Mouse (Mus musculus) liver, adult 2 months (tissue): ENCODE data around the gene Sept9. TPM values are rescaled to one million over a fixed set of nuclear protein-coding genes. Genes with fewer than 3 reads are reported as not detected.
"Not testable (repeated sequence)": the region's sequence is repeated elsewhere in the genome, so short reads cannot be mapped to it uniquely, and the experiment has no call there.

ENCODE experiments used
- DNase-seq: peaks from one replicate; pipeline ENCODE4 v3.0.0-alpha.2; 2011; ENCODE audit warnings: low read depth, low spot score; ENCODE audit errors: extremely low read depth
- H3K27ac ChIP-seq: fragments of 200-500 bp; replicated peaks from 2 replicates; pipeline ENCODE4 v1.5.1; 2012; ENCODE audit warnings: low read depth, mild to moderate bottlenecking, control low read depth, inconsistent platforms, low read length; ENCODE audit not compliant: insufficient read depth
- H3K27me3 ChIP-seq: fragments of 200-500 bp; 2 replicates; pipeline ENCODE4 v1.6.1; 2012; ENCODE audit warnings: mild to moderate bottlenecking, moderate library complexity, low read length, inconsistent platforms; ENCODE audit not compliant: control insufficient read depth, insufficient read depth
- H3K36me3 ChIP-seq: fragments of 200-500 bp; 2 replicates; pipeline ENCODE4 v1.6.1; 2012; ENCODE audit warnings: low read length, inconsistent platforms; ENCODE audit not compliant: control insufficient read depth, insufficient read depth
- H3K4me1 ChIP-seq: fragments of 200-500 bp; 2 replicates; pipeline ENCODE4 v1.6.1; 2011; ENCODE audit warnings: low read length; ENCODE audit not compliant: control insufficient read depth, insufficient read depth
- H3K4me3 ChIP-seq: fragments of 200-500 bp; 2 replicates; pipeline ENCODE4 v1.5.1; 2011; ENCODE audit warnings: low read depth, mild to moderate bottlenecking, control low read depth, low read length, moderate library complexity; ENCODE audit not compliant: insufficient read depth
- H3K79me2 ChIP-seq: fragments of 200-500 bp; 2 replicates; pipeline ENCODE4 v1.6.1; 2012; ENCODE audit warnings: inconsistent platforms, mild to moderate bottlenecking, low read length, moderate library complexity; ENCODE audit not compliant: control insufficient read depth, insufficient read depth
- H3K9ac ChIP-seq: fragments of 200-500 bp; 2 replicates; pipeline ENCODE4 v1.6.1; 2012; ENCODE audit warnings: low read depth, mild to moderate bottlenecking, control low read depth, inconsistent platforms, low read length
- CTCF ChIP-seq: fragments of 200-500 bp; IDR thresholded peaks from 2 replicates; pipeline ENCODE4 v1.5.1; 2011; ENCODE audit warnings: low read depth, low read length, control low read depth
- POLR2A ChIP-seq: fragments of 200-500 bp; IDR thresholded peaks from 2 replicates; pipeline ENCODE4 v1.6.1; 2011; ENCODE audit warnings: low read length, control low read depth; ENCODE audit not compliant: insufficient read depth; ENCODE audit errors: extremely low read depth
- WGBS: fragments of 180-500 bp; shearing (Covaris S2); methylation state at CpG from one replicate; pipeline ENCODE4 v1.1.7; 2018; 5-methylcytosine and 5-hydroxymethylcytosine counted together
- polyA plus RNA-seq: library from polyadenylated mRNA; depleted of rRNA; stranded (reverse); fragments of >200 nt; gene quantifications from 2 replicates; pipeline ENCODE4 v1.2.3, GENCODE M21; 2012
- total RNA-seq: library from RNA; depleted of rRNA; stranded (reverse); fragments of >200 nt; gene quantifications from 2 replicates; pipeline ENCODE4 v1.2.3, GENCODE M21; 2014

Sept9 gene
- total and polyA plus RNA-seq, 2 experiments = 18.8 to 21.2 TPM

DNA sequence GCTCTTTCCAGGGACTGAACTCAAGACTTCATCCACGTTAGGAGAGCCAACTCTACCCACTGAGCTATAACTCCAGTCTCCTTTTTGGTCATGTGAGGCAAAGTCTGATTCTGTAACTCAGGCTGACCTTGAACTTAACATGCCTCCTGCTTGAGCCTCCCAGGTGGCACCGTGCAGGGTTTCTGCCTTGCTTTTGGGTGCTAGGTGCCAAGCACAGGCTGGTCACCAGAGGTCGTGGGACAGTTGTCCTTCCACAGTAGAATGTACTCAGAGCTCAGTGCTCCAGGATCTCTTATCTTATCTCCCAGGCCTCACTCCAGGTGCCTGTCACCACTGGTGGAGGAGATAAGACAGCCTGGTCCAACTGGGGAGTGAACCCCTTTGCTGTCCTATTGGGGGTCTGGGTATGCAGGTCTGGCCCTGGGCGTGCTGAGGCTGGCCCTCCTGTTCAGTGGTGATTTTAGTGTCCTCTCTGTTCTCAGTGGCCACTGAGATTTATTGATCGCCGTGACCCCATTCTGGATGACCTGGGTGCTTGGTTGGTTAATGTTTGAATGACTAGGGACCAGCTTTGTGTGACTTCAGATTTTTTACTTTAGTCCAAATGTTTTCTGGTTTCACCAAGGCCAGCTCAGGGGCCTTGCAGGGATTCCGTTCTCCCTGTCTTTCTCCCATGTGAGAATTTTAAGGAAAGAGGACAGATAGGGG lies 136.8 kb downstream of the Sept9 start:
- 19% methylated on average over 7 of the region's 7 CpGs for WGBS
- peak overlapping the region; percentile 94 for H3K27ac ChIP-seq
- peak; percentile 98 for DNase-seq
- no peaks in the 10 kb centered on the region for H3K36me3 ChIP-seq
- TF ChIP-seq CTCF (no peak), POLR2A (no peak)
- H3K4me3 ChIP-seq = no peak overlapping the region
- H3K79me2 ChIP-seq = peaks cover 66% of the 10 kb centered on the region
- H3K27me3 ChIP-seq = no peaks in the 10 kb centered on the region
- peaks cover 65% of the 10 kb centered on the region for H3K4me1 ChIP-seq
- H3K9ac ChIP-seq = peak overlapping the region; percentile 52

DNA sequence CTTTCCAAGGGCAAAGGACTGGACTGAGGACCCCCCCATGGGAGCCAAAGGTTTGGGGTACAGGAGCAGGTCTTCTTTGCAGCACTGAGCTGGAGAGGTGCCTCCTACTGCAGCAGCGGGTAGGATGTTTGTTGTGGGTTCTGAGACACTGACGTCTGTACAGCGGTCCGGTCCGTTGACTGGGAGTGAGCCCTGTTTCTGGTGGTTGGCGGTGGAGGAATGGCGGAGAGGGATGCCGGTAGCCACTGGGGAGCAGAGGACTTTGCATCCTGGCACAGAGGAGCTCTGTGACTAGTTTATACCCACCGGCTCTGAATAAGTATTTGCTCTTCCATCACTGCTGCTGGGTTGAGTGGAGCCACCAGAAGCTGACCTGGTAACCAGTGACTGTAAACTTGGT lies 138.3 kb downstream of the Sept9 start:
- DNase-seq = no peak
- H3K4me1 ChIP-seq = peaks cover 69% of the 10 kb centered on the region
- no peaks in the 10 kb centered on the region for H3K27me3 ChIP-seq
- peaks cover 69% of the 10 kb centered on the region for H3K79me2 ChIP-seq
- H3K27ac ChIP-seq = peak overlapping the region; percentile 56
- WGBS = 27% methylated on average over 9 of the region's 9 CpGs
- no peak overlapping the region for H3K4me3 ChIP-seq
- TF ChIP-seq POLR2A (no peak), CTCF (no peak)
- no peak overlapping the region for H3K9ac ChIP-seq
- no peaks in the 10 kb centered on the region for H3K36me3 ChIP-seq

DNA sequence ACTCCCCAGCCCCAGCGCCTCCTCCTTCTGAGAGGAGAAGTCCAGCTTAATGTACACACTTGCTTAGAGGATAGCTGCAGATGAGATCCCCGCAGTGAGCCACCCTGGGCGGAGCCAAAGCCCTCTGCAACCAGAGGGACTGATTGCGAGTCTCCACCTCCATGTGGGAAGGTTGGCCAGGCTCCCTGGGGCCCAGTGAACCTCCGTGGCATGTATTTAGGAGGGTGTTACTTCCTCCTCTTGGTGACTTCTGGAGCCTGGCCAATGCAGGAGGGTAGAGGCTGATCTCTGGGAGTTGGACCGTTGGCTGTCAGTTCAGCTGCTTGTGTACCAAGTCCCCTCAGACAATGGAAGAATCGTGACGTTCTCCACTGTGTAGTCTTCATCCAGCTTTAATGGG lies 139.0 kb downstream of the Sept9 start:
- 13% methylated on average over 8 of the region's 8 CpGs for WGBS
- Histone ChIP-seq H3K4me1 (peaks cover 68% of the 10 kb centered on the region), H3K9ac (no peak overlapping the region), H3K36me3 (no peaks in the 10 kb centered on the region), H3K4me3 (no peak overlapping the region), H3K27ac (peak overlapping the region; percentile 42), H3K27me3 (no peaks in the 10 kb centered on the region), H3K79me2 (peaks cover 69% of the 10 kb centered on the region)
- peak; percentile 74 for DNase-seq
- TF ChIP-seq CTCF = no peak
- TF ChIP-seq POLR2A = no peak

DNA sequence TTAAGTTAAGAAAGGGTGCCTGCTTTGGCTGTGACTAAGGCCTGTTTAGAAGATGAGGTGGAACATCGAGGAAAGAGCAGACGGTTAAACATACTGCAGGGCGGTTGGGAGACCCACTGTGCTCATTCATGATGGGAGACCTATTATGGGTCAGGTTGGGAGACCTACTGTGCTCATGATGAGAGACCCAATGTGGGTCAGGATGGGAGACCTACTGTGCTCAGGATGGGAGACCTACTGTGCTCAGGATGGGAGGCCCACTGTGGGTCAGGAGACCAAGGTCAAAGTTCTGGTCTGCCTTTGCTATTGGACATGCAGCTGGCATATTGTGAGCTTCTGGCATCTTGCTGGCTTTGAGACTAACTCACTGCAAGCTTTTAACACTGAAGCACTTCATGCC lies 139.6 kb downstream of the Sept9 start:
- no peak for DNase-seq
- Histone ChIP-seq H3K9ac (no peak overlapping the region), H3K4me3 (no peak overlapping the region), H3K79me2 (peaks cover 69% of the 10 kb centered on the region), H3K4me1 (peaks cover 68% of the 10 kb centered on the region), H3K36me3 (no peaks in the 10 kb centered on the region), H3K27ac (peak overlapping the region; percentile 42), H3K27me3 (no peaks in the 10 kb centered on the region)
- 59% methylated on average over 3 of the region's 3 CpGs for WGBS
- TF ChIP-seq POLR2A = no peak
- no peak for TF ChIP-seq CTCF

DNA sequence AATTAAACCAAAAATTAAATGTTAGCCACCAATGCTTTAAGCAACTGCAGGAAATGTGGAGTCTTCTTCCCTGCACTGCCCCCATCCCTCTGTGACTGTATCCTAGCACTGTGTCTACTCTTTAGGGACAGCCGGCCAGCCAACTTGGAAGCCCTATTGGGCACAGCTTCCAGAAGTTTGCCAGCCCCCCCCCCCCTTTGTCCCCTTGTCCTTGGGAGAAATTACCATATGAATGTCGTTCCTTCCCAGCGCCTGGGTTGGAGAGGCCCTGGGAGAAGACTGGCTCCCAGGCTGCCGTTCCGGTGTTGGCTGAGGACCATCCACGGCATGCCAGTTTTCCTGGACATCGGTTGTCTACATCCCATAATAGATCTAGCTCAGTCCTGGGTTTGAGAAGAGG lies 141.8 kb downstream of the Sept9 start:
- no peaks in the 10 kb centered on the region for H3K36me3 ChIP-seq
- WGBS = 63% methylated on average over 7 of the region's 7 CpGs
- peaks cover 67% of the 10 kb centered on the region for H3K4me1 ChIP-seq
- H3K27ac ChIP-seq = no peak overlapping the region
- no peaks in the 10 kb centered on the region for H3K27me3 ChIP-seq
- H3K9ac ChIP-seq = no peak overlapping the region
- H3K79me2 ChIP-seq = peaks cover 73% of the 10 kb centered on the region
- TF ChIP-seq CTCF (no peak), POLR2A (no peak)
- H3K4me3 ChIP-seq = no peak overlapping the region
- DNase-seq = no peak

DNA sequence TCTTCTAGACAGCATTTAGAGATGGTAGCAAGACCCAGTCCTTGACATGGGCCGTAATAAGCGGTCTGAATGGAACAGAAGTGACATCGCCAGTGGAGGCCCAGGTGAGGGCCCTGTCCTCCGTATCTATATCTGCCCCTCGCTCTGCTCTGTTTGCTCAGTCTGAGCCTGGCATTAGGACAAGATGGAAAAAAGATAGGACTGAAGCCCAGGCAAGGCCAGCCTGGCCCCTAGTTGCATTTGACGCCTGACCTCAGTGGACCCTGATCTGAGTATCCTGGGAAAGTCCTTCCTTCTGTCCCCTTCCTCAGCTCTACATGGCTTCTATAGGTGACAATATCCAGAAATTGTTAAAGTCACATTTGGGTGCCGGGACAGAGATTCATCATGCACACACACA lies 142.6 kb downstream of the Sept9 start:
- Histone ChIP-seq H3K79me2 (peaks cover 77% of the 10 kb centered on the region), H3K27me3 (no peaks in the 10 kb centered on the region), H3K27ac (peak overlapping the region; percentile 16; the same call in 1 of the 2 replicates), H3K9ac (no peak overlapping the region), H3K36me3 (no peaks in the 10 kb centered on the region), H3K4me3 (no peak overlapping the region), H3K4me1 (peaks cover 67% of the 10 kb centered on the region)
- DNase-seq = peak; percentile 71
- TF ChIP-seq POLR2A (no peak), CTCF (no peak)
- 35% methylated on average over 7 of the region's 7 CpGs for WGBS

DNA sequence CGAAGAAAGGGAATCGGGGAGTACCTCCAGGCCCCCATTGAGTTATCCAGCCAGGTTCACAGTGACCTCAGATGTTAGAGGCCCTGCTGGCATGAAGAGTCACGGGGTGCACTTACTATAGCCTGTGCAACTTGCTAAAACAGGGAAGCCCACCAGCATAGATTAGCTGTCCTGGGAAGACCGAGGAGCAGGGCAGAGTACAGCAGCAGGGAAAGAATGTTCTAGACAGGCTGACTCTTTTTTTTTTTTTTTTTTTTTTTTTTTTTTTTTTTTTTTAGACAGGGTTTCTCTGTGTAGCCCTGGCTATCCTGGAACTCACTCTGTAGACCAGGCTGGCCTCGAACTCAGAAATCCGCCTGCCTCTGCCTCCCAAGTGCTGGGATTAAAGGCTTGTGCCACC lies 143.0 kb downstream of the Sept9 start:
- not testable (repeated sequence) for H3K4me3 ChIP-seq, DNase-seq, H3K36me3 ChIP-seq, H3K9ac ChIP-seq, H3K27me3 ChIP-seq
- Histone ChIP-seq H3K79me2 (peaks cover 79% of the 10 kb centered on the region), H3K4me1 (peaks cover 63% of the 10 kb centered on the region), H3K27ac (peak overlapping the region; percentile 16; the same call in 1 of the 2 replicates)
- 75% methylated on average over 6 of the region's 6 CpGs for WGBS
